Mouse (Mus musculus) myocyte (in vitro differentiated cells): Measurements from ENCODE around the gene Med16. TPM values are rescaled to one million over a fixed set of nuclear protein-coding genes. Genes with fewer than 3 reads are reported as not detected.

Experiments used
- H3K27me3 ChIP-seq: one replicate; pipeline ENCODE4 v1.6.1; 2011; ENCODE audit not compliant: control insufficient read depth, insufficient read depth, insufficient read length
- H3K36me3 ChIP-seq: one replicate; pipeline ENCODE4 v1.6.1; 2011; ENCODE audit not compliant: control insufficient read depth, insufficient read depth
- H3K4me2 ChIP-seq: one replicate; pipeline ENCODE4 v1.6.1; 2011; ENCODE audit warnings: low read depth, control low read depth
- H3K4me3 ChIP-seq: one replicate; pipeline ENCODE4 v1.5.1; 2011; ENCODE audit warnings: mild to moderate bottlenecking, control low read depth, moderate library complexity
- H3K79me2 ChIP-seq: one replicate; pipeline ENCODE4 v1.6.1; 2011; ENCODE audit not compliant: control insufficient read depth, insufficient read depth
- H3ac ChIP-seq: one replicate; pipeline ENCODE4 v1.6.1; 2011; ENCODE audit not compliant: control insufficient read depth, insufficient read length
- CEBPB ChIP-seq: IDR thresholded peaks from 2 replicates; pipeline ENCODE4 v1.6.1; 2011; ENCODE audit warnings: mild to moderate bottlenecking, moderate library complexity; ENCODE audit not compliant: poor library complexity, insufficient read depth, severe bottlenecking
- E2F4 ChIP-seq: IDR thresholded peaks from one replicate; pipeline ENCODE4 v1.6.1; 2011; ENCODE audit warnings: mild to moderate bottlenecking, control low read depth, moderate library complexity; ENCODE audit not compliant: insufficient read depth
- MAX ChIP-seq: IDR thresholded peaks from one replicate; pipeline ENCODE4 v1.6.1; 2011; ENCODE audit warnings: low read depth, mild to moderate bottlenecking, control low read depth
- MYOD1 ChIP-seq, 3 experiments: IDR thresholded peaks; one replicate each; pipeline ENCODE4 v1.6.1; 2011; ENCODE audit warnings: control low read depth in 2 of 3, low read depth in 2 of 3, mild to moderate bottlenecking in 2 of 3, moderate library complexity in 1 of 3; ENCODE audit not compliant: insufficient read length in 2 of 3, control insufficient read depth in 1 of 3
- MYOG ChIP-seq, 3 experiments: IDR thresholded peaks; one replicate each; pipeline ENCODE4 v1.6.1; 2011; ENCODE audit warnings: control low read depth in 2 of 3, low read depth in 2 of 3, mild to moderate bottlenecking in 2 of 3; ENCODE audit not compliant: insufficient read length in 2 of 3, control insufficient read depth in 1 of 3, insufficient read depth in 1 of 3
- POLR2A ChIP-seq: IDR thresholded peaks from one replicate; pipeline ENCODE4 v1.6.1; 2011; ENCODE audit warnings: low read depth, mild to moderate bottlenecking, control low read depth, moderate library complexity; ENCODE audit not compliant: insufficient read length
- POLR2AphosphoS2 ChIP-seq: IDR thresholded peaks from one replicate; pipeline ENCODE4 v1.6.1; 2011; ENCODE audit warnings: low read depth, control low read depth; ENCODE audit not compliant: insufficient read length
- REST ChIP-seq: IDR thresholded peaks from one replicate; pipeline ENCODE4 v1.6.1; 2011; ENCODE audit warnings: mild to moderate bottlenecking, control low read depth, moderate library complexity; ENCODE audit not compliant: insufficient read depth, insufficient read length
- SRF ChIP-seq: IDR thresholded peaks from one replicate; pipeline ENCODE4 v1.6.1; 2011; ENCODE audit warnings: low read depth; ENCODE audit not compliant: control insufficient read depth, insufficient read length
- TCF12 ChIP-seq: IDR thresholded peaks from one replicate; pipeline ENCODE4 v1.6.1; 2011; ENCODE audit warnings: mild to moderate bottlenecking, control low read depth; ENCODE audit not compliant: poor library complexity, insufficient read depth, severe bottlenecking
- TCF3 ChIP-seq: IDR thresholded peaks from one replicate; pipeline ENCODE4 v1.6.1; 2011; ENCODE audit warnings: low read depth, control low read depth; ENCODE audit not compliant: insufficient read length
- USF1 ChIP-seq: IDR thresholded peaks from one replicate; pipeline ENCODE4 v1.6.1; 2011; ENCODE audit warnings: low read depth, mild to moderate bottlenecking, control low read depth, moderate library complexity
- polyA plus RNA-seq: library from polyadenylated mRNA; unstranded; fragments of >200 nt; fragmentation: generic; extraction: Trizol; gene quantifications from one replicate; pipeline ENCODE4 v1.2.1, GENCODE M21; 2012; ENCODE audit warnings: missing spikeins

Med16 gene
- polyA plus RNA-seq, 1 experiment = 31.4 TPM

DNA sequence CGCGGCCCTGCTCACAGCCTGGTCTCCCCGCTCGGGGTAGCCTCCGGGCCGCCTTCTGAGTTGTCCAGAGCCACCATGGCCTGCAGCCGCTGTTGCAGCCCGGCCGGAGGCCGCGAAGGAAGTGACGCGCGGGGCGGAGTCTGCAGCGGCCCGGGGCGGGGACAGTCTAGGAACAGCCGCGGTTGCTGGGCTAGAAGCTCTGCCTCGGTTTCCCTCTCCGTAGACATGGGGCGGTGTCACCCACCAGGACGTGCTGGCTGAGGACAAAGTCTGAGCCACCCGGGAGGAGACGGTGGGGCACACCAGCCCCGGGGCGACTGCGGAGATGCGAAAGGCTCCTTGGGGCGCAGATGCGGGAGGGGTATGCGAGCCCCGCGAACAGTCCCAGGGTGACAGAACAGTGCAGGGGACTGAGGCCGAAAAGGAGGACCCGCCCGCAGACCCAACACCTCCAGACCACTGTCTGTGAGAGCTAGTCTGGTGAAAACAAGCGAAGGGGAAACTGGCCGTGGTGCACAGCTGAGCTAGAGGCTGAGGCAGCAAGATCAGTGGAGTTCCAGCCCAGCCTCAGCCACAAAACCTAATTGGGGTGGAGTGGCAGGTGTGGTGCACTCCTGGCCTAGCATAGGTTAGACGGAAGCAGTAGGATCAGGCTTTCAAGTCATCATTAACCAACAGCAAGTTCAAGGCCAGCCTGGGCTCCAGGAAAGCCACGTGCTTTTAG, 8.2 kb upstream of the Med16 start, which contains the start of gene Kiss1r:
TSS of gene Kiss1r (plus strand) at position 164 of the 724 bp plus-strand sequence.
- no peak for TF ChIP-seq MAX
- TF ChIP-seq POLR2A = peak; percentile 89
- TF ChIP-seq POLR2AphosphoS2 = peak; percentile 86
- no peak for TF ChIP-seq REST
- TF ChIP-seq MYOG (IDR thresholded peaks at IDR 0.05; ENCODE audit: control insufficient read depth in 1 of 3, insufficient read depth in 1 of 3, insufficient read length in 2 of 3, low read depth in 2 of 3) = no peak
- no peak for TF ChIP-seq SRF
- TF ChIP-seq MYOD1 (IDR thresholded peaks at IDR 0.05; ENCODE audit: control insufficient read depth in 1 of 3, insufficient read length in 2 of 3, low read depth in 2 of 3) = no peak
- Histone ChIP-seq H3ac (peak within 1 kb of the TSS; percentile 37), H3K4me2 (peak within 1 kb of the TSS; percentile 91), H3K79me2 (peaks cover 16% of the 10 kb centered on the region), H3K27me3 (peaks cover 32% of the 10 kb centered on the region), H3K36me3 (no peaks in the 10 kb centered on the region), H3K4me3 (peak within 1 kb of the TSS; percentile 84)

DNA sequence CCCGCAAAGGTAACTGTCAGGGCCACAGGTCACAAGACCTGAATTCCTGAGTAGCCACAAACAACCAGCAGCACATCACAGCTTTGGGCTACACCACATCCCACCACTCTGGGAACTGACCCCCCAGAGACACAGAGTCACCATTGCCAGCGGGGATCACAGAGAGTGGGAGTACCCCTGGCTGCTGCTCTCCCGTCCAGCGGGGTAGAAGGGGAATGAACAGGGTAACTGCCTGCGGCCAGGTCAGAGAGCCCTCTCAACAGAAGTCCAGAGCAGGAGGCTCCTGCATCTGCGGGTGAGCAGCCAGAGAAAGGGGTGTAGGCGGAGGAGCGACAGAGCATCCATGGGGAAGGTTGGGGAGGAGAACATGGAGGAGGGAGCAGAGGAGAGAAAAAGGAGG, 7.4 kb upstream of the Med16 start:
- Histone ChIP-seq H3K27me3 (peaks cover 24% of the 10 kb centered on the region), H3K4me3 (peak overlapping the region; percentile 84), H3K4me2 (peak overlapping the region; percentile 91), H3K36me3 (no peaks in the 10 kb centered on the region), H3ac (peak overlapping the region; percentile 37), H3K79me2 (peaks cover 16% of the 10 kb centered on the region)
- TF ChIP-seq MYOG (IDR thresholded peaks at IDR 0.05; ENCODE audit: control insufficient read depth in 1 of 3, insufficient read depth in 1 of 3, insufficient read length in 2 of 3, low read depth in 2 of 3) = no peak
- TF ChIP-seq TCF12 = no peak
- TF ChIP-seq MAX = no peak

DNA sequence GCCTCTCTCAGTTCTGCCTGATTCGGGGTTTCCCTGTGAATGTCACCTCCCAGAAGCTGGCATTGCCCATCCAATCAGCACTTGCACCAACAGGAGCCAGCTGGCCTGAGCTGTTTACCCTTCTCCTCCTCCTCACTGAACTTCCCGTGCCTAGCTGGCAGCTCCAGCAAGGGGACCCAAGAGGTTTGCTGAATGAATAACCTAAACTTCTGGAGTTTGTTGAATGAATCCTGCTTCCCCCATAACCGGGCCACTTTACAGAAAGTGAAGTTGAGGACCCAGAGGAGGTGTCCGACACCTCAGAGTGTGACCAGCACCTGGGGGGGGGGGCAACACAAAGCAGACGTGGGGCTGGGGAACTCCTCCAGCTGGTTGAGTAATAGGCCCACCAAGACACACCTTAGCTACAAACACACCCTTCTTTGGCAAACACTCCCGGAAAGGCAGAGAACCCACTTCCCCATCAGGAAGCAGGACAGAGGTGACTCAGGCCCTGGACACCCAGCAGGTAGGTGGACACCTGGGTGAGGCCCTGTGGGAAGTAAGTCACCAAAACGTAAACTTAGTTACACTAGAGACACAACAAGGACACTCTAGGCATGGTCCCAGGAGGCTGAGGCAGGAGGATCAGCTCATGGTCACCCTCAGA, 6.3 kb upstream of the Med16 start:
- Histone ChIP-seq H3K4me2 (peak overlapping the region; percentile 91), H3K36me3 (no peaks in the 10 kb centered on the region), H3K4me3 (no peak overlapping the region), H3K27me3 (peaks cover 14% of the 10 kb centered on the region), H3K79me2 (peaks cover 16% of the 10 kb centered on the region), H3ac (no peak overlapping the region)
- TF ChIP-seq USF1 (no peak), CEBPB (no peak), MYOD1 (IDR thresholded peaks at IDR 0.05; ENCODE audit: control insufficient read depth in 1 of 3, insufficient read length in 2 of 3, low read depth in 2 of 3) (no peak)

DNA sequence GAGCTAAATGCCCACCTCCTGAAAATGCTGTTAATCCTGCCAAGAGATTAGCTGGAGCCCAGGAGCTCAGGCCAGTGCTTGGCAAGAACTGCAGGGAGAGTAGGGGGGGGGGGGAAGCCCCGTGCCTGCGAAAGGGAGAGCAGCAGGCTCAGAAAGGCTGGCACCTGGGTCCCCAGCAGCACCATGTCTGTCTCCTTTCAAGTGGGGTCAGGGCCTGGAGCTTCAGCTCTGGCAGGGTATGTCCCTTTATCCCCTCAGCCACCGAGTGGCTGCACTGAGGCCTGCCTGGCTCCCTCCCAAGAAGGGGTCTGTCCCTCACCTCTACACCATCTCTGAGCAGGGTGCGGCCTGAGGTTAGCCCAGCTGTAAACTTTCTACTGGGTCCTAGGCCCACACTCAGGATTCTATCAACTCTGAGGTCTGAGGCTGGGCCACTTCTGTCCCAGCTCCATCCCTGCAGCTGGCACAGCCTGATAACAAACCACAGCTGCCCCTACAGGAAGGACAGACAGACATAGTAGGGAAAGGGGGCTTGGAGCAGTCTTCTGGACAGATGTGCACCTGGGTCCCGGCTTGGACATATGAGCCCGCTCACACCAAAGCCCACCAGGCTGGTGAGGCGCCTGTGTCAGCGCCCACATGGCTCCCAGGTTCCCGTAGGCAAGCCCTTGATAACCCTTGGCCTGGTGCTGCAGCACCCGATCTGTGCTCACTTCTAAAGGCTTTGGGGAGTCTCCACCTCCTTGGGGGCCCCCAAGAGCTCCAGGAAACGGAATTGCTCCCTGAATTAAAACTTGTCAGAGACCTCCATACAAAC, 5.6 kb upstream of the Med16 start:
- Histone ChIP-seq H3K36me3 (no peaks in the 10 kb centered on the region), H3K4me3 (no peak overlapping the region), H3K79me2 (peaks cover 16% of the 10 kb centered on the region), H3K4me2 (no peak overlapping the region), H3ac (no peak overlapping the region), H3K27me3 (peaks cover 14% of the 10 kb centered on the region)
- no peak for TF ChIP-seq E2F4
- no peak for TF ChIP-seq USF1
- TF ChIP-seq POLR2A = no peak
- no peak for TF ChIP-seq MAX
- TF ChIP-seq TCF12 = no peak
- TF ChIP-seq CEBPB = no peak
- TF ChIP-seq SRF = no peak
- no peak for TF ChIP-seq MYOG (IDR thresholded peaks at IDR 0.05; ENCODE audit: control insufficient read depth in 1 of 3, insufficient read depth in 1 of 3, insufficient read length in 2 of 3, low read depth in 2 of 3)
- TF ChIP-seq REST = no peak
- no peak for TF ChIP-seq POLR2AphosphoS2
- TF ChIP-seq TCF3 = no peak
- TF ChIP-seq MYOD1 (IDR thresholded peaks at IDR 0.05; ENCODE audit: control insufficient read depth in 1 of 3, insufficient read length in 2 of 3, low read depth in 2 of 3) = no peak

DNA sequence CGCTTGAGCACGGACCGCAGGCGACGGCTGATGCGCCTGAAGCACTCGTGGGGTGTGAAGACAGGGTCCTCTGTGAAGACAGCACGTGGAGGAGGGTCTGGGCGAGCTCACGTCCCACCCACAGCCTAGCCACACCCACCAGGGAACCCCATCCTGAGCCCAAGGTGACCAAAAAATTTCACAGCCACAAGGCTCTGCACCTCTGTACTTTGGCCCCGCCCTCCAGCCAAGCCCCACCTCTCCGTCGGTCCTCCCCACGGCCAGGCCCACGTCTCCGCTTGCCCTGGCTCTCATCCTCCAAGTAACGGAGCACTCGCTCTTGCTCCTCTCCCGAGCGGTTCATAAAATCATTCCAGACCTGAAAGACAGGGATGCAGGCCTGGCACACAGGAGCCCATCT, 3.7 kb upstream of the Med16 start:
- Histone ChIP-seq H3K27me3 (no peaks in the 10 kb centered on the region), H3K36me3 (no peaks in the 10 kb centered on the region), H3K4me3 (no peak overlapping the region), H3ac (no peak overlapping the region), H3K79me2 (peaks cover 16% of the 10 kb centered on the region), H3K4me2 (no peak overlapping the region)
- no peak for TF ChIP-seq E2F4
- TF ChIP-seq SRF = no peak
- no peak for TF ChIP-seq TCF12
- no peak for TF ChIP-seq POLR2AphosphoS2
- no peak for TF ChIP-seq MYOD1 (IDR thresholded peaks at IDR 0.05; ENCODE audit: control insufficient read depth in 1 of 3, insufficient read length in 2 of 3, low read depth in 2 of 3)
- TF ChIP-seq POLR2A = no peak
- TF ChIP-seq MYOG (IDR thresholded peaks at IDR 0.05; ENCODE audit: control insufficient read depth in 1 of 3, insufficient read depth in 1 of 3, insufficient read length in 2 of 3, low read depth in 2 of 3) = no peak
- TF ChIP-seq TCF3 = no peak
- no peak for TF ChIP-seq USF1
- no peak for TF ChIP-seq REST
- no peak for TF ChIP-seq MAX
- no peak for TF ChIP-seq CEBPB
